Mouse (Mus musculus): ENCODE data around the gene Ctnna2. TPM values are rescaled to one million over a fixed set of nuclear protein-coding genes. Genes with fewer than 3 reads are reported as not detected.

Gene Ctnna2
- polyA plus RNA-seq, 1 experiment from 2014 or later, result 72.4 TPM

DNA sequence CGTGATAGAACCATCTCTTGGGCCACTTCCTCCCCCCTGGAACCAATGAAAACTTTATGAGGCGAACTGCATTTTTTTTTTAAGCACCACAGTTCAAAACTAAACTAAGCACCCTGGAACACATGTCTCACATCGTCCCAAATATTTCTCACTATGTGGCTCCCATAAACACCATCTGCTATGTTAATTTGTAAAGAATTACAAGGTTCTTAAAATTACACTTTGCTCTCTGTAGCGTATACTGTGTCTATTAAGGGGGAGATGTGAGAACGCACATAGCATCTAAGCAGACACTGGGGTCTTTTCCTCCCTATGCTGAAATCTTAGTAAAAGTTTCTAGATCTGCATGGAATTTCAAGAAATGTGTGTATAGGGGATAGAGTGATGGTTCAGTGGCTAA lies 822.5 kb downstream of the Ctnna2 start:
- Histone ChIP-seq H3K27me3 (no peaks in the 10 kb centered on the region), H3K4me3 (replicated peaks) (no peak overlapping the region), H3K4me1 (no peaks in the 10 kb centered on the region), H3K27ac (no peak overlapping the region), H3K9ac (no peak overlapping the region), H3K9me3 (no peaks in the 10 kb centered on the region), H3K36me3 (replicated peaks) (no peaks in the 10 kb centered on the region), H3K4me2 (no peak overlapping the region)
- 83% methylated on average over 5 of the region's 5 CpGs for WGBS
- no peak for ATAC-seq (ENCODE audit: low FRiP score)

DNA sequence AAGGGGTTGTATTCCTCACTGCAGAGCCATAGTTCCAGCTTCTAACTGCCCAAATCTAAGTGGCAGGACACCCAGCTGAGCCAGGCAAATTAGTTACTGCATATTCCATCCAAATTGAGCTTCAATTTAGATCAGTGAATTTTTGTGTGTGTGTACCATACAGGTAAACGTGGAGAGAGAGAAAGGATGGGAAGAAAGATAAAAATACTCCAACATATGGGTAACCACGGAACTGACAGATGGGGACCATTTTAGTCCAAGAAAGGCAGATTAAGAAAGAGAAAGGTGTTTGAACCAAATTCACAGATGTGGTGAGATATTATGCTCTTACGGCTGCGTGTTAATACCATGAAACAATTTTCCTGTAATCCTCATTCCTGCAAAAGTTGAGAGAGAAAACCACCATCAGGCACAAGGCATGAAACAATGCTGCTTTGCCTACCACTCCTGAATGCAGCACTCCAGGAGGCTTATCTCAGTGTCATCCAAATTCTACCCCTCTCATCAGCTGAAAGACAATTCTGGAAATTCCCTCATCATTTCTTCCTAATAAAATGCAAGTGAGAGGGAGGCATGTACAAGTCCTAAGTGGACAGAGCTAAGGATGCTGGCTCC lies 840.1 kb downstream of the Ctnna2 start:
- Histone ChIP-seq H3K36me3 (replicated peaks) (no peaks in the 10 kb centered on the region), H3K4me1 (no peaks in the 10 kb centered on the region), H3K27me3 (no peaks in the 10 kb centered on the region), H3K4me3 (replicated peaks) (no peak overlapping the region), H3K9me3 (no peaks in the 10 kb centered on the region), H3K9ac (no peak overlapping the region), H3K4me2 (no peak overlapping the region), H3K27ac (no peak overlapping the region)
- 88% methylated on average over 4 of the region's 4 CpGs for WGBS
- ATAC-seq (ENCODE audit: low FRiP score), result no peak

DNA sequence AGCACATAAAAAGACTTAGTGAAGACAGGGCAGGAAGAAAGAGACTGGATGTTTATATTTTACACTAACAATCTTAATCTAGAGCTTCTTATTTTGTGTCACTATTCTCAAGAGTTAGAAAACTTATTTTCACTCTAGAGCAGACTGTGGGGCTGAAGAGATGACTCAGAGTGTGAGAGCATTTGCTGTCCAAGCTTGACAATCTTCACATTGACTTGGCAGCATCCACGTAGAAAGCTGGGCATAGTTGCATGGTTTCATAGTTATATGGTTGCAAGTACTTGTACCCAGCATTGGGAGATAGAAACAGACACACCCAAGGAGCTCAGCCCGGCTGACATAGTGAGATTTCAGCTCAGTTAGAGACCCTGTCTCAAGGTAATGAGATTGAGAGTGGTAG lies 858.6 kb downstream of the Ctnna2 start:
- H3K4me1 ChIP-seq, result no peaks in the 10 kb centered on the region; the same call in 1 of the 2 replicates
- no peaks in the 10 kb centered on the region for H3K9me3 ChIP-seq
- H3K27me3 ChIP-seq, result no peaks in the 10 kb centered on the region
- H3K9ac ChIP-seq, result no peak overlapping the region
- whole genome bisulfite sequencing, result 86% methylated on average over 2 of the region's 2 CpGs
- ATAC-seq (ENCODE audit: low FRiP score), result no peak
- no peak overlapping the region for H3K4me3 ChIP-seq (replicated peaks)
- H3K27ac ChIP-seq, result no peak overlapping the region
- no peak overlapping the region for H3K4me2 ChIP-seq
- no peaks in the 10 kb centered on the region for H3K36me3 ChIP-seq (replicated peaks)

DNA sequence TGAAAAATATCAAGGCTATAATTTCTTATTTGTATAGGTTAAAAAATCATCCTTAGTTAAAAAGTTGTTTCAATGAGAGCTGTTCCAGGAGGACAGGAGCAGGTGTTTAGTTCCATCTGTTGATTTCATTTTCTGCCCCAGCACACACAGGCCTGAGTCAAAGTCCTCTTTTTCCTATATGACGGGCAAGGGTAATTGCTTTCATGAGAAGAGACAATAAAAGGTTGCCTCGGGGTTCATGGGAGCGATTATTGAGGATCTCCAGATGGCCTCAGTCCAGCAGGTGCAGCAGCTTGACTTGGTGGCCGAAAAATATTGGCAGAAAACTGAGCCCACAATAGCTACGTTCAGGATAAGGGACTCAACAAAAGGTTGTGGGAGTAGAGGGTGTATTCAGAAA lies 859.0 kb downstream of the Ctnna2 start:
- 53% methylated on average over 5 of the region's 5 CpGs for WGBS
- H3K4me2 ChIP-seq, result no peak overlapping the region
- no peak overlapping the region for H3K9ac ChIP-seq
- H3K27ac ChIP-seq, result no peak overlapping the region
- no peak overlapping the region for H3K4me3 ChIP-seq (replicated peaks)
- ATAC-seq (ENCODE audit: low FRiP score), result peak; percentile 20; the same call in 1 of the 2 replicates
- H3K9me3 ChIP-seq, result no peaks in the 10 kb centered on the region
- no peaks in the 10 kb centered on the region; the same call in 1 of the 2 replicates for H3K4me1 ChIP-seq
- no peaks in the 10 kb centered on the region for H3K36me3 ChIP-seq (replicated peaks)
- H3K27me3 ChIP-seq, result no peaks in the 10 kb centered on the region

DNA sequence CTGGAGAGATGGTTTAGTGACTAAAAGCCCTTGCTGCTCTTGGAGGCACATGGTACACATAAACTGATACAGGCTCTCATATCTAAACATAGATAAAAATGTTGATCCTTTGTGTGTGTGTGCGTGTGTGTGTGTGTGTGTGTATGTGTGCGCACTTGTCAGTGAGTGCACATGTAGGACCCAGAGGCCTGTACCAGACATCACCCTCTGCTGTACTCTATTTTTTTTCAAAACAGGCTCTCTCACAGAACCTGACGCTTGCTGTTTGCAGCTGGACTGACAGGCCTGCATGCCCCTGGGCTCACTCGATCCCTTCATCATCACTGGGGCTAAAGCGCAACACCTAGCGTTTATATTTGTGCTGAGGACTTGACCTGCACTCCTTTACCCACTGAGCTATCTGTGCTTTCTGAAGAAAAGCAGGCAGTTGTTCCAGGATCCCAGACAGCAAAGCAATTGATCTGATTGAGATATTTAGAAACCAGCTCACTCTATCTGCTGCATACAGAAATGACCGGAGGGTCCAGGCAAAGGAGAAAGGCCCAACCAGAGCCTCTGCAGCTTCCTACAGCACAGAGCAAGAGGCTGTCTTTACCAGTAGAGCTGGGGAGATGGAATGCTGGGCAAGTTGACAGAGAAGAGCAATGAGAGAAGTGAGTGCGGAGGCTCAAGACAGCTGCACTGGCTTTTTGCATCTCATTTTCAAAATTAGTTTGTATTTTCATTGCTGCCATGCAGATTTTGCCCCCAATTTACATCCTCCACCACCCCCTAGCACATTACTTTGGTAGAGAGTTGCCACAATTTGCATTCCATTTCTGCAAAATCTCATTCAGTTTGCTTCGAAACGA lies 870.2 kb downstream of the Ctnna2 start:
- ATAC-seq (ENCODE audit: low FRiP score), result no peak
- Histone ChIP-seq H3K4me1 (peaks cover 8% of the 10 kb centered on the region; the same call in 1 of the 2 replicates), H3K36me3 (replicated peaks) (no peaks in the 10 kb centered on the region), H3K4me2 (no peak overlapping the region), H3K27me3 (no peaks in the 10 kb centered on the region), H3K27ac (no peak overlapping the region), H3K9me3 (no peaks in the 10 kb centered on the region), H3K9ac (no peak overlapping the region), H3K4me3 (replicated peaks) (no peak overlapping the region)
- WGBS, result 78% methylated on average over 10 of the region's 10 CpGs

DNA sequence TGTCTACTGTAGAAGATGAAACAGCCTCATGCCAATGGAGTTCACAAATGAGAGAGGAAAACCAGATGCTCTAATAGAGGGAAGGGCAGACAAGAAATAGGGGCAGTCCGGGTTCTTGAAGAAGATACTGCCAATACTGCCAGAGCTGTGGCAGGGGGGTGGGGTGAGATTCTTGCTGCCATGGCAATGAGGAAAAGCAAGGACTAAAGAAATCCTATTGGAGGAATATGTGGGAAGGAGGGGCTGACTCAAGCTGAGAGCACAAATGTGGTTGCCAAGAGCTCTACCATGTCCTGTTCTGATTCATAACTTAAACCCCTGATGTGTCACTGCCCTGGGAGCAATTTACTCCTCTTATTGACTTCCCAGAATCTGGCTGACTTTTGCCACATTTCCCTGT lies 878.5 kb downstream of the Ctnna2 start:
- Histone ChIP-seq H3K4me2 (no peak overlapping the region), H3K27me3 (no peaks in the 10 kb centered on the region), H3K27ac (no peak overlapping the region), H3K4me3 (replicated peaks) (no peak overlapping the region), H3K4me1 (peaks cover 4% of the 10 kb centered on the region), H3K36me3 (replicated peaks) (no peaks in the 10 kb centered on the region), H3K9me3 (no peaks in the 10 kb centered on the region), H3K9ac (no peak overlapping the region)
- 26% methylated on average over 1 of the region's 1 CpGs for WGBS
- no peak for ATAC-seq (ENCODE audit: low FRiP score)

DNA sequence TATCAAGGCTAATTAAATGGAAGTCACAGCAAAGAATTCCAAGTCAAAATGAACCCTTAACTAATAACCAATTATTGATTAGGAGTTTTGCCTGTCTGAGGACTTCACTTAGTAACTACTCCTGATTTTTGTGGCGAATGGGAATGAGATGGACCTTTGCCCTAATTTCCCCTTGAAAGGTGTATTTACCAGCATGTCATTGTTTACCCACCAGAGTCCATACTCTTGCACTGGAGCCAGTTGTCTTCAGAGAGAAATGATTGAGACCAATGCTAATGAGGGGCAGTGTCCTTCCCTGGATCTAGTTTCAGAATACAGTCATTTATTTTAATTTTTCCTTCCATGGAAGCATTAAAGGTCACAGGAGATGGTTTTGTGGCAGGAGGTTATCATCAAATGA lies 881.0 kb downstream of the Ctnna2 start:
- Histone ChIP-seq H3K36me3 (replicated peaks) (no peaks in the 10 kb centered on the region), H3K4me1 (peaks cover 4% of the 10 kb centered on the region), H3K4me3 (replicated peaks) (no peak overlapping the region), H3K9me3 (no peaks in the 10 kb centered on the region), H3K27ac (no peak overlapping the region), H3K27me3 (no peaks in the 10 kb centered on the region), H3K9ac (no peak overlapping the region), H3K4me2 (no peak overlapping the region)
- no peak for ATAC-seq (ENCODE audit: low FRiP score)
- WGBS, result 95% methylated on average over 1 of the region's 1 CpGs

DNA sequence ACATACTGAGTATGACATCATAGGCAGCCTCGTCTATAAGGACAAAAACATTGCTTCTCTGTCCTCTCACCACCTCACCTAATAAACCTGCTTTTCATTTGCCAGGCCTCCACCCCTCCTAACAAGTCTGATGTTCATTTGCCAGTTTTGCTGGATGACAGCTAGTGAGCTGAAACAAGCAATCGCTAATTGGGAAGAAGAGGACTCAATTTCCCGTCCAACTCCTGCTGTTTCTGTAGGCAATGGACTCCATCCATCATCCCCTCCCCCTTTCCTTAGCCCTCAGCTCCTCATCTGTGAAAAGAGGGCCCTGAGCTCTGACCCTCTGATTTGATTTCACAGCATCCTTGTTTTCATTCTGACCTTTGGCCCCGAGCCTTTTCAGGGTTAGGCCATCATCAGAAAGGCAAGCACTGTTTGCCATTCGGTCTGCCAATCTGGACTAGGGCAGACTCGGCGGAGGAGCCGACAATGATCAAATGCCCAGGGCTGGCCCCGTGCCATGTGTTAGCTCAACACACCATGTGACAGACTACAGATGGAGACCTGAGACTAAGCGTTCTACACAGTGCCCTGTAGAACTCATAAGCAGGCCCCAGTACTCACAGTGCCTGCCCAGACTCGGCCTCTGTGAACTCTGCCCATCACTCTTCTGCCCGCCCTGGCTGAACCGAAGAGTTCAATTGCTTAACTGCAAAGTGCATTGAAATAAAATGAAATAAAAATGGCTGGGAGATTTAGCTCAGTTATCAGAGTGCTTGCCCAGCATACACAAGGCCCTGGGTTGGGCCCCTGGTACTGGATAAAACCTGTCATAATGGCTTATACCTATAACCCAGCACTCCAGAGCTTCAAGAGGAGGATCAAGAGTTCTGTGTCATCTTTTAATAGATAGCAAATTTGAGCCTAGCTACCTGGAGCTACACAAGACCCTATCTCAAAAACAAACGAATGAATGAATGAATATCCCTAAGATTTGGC lies 903.8 kb downstream of the Ctnna2 start:
- Histone ChIP-seq H3K4me2 (no peak overlapping the region), H3K9ac (no peak overlapping the region), H3K4me3 (replicated peaks) (no peak overlapping the region), H3K27me3 (no peaks in the 10 kb centered on the region), H3K4me1 (peaks cover 13% of the 10 kb centered on the region), H3K9me3 (no peaks in the 10 kb centered on the region), H3K27ac (no peak overlapping the region), H3K36me3 (replicated peaks) (no peaks in the 10 kb centered on the region)
- WGBS, result 43% methylated on average over 14 of the region's 14 CpGs
- ATAC-seq (ENCODE audit: low FRiP score), result peak; percentile 96

DNA sequence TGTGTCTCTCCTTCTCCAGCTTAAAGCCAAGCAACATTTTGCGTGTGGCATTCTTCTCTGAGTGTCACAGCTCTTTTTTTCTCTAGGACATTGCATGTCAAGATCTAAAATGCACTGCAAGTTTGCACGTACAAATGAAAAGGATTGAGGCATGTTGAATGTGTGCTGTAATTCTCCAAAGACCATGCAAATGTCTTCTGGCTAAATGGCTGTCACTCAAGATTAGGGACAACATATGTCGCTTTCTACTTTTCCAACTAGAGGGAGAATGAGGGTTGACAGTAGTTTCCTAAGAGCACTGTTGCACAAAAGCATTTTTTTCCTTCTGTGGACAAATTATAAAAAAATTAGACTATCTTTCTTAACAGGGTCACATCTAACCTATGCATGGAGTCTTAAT lies 909.9 kb downstream of the Ctnna2 start:
- H3K4me2 ChIP-seq, result no peak overlapping the region
- H3K27ac ChIP-seq, result no peak overlapping the region
- H3K9me3 ChIP-seq, result no peaks in the 10 kb centered on the region
- H3K9ac ChIP-seq, result no peak overlapping the region
- H3K4me1 ChIP-seq, result peaks cover 7% of the 10 kb centered on the region
- no peaks in the 10 kb centered on the region for H3K36me3 ChIP-seq (replicated peaks)
- H3K4me3 ChIP-seq (replicated peaks), result no peak overlapping the region
- 33% methylated on average over 3 of the region's 3 CpGs for WGBS
- peak; percentile 51; the same call in 1 of the 2 replicates for ATAC-seq (ENCODE audit: low FRiP score)
- no peaks in the 10 kb centered on the region for H3K27me3 ChIP-seq

DNA sequence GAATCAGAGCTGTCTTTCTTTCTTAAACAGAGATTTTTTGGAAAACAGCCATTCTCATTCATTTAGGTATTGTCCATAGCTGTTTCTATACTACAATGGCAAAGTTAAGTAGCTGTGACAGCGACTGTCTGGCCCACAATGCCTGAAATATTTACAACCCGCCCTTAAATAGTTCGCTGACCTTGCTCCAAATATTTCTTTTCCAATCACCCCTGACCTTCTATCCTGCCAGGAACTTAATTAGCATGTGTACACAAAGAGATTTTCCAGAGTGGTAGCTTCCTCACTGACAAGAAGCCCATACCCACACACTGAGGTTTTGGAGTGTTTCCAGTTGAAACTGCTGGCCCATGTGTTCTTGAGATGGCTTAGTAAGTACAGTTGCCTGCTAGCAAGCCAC lies 928.8 kb downstream of the Ctnna2 start:
- no peaks in the 10 kb centered on the region for H3K36me3 ChIP-seq (replicated peaks)
- WGBS, result 21% methylated on average over 3 of the region's 3 CpGs
- H3K4me3 ChIP-seq (replicated peaks), result no peak overlapping the region
- no peak overlapping the region for H3K9ac ChIP-seq
- H3K27ac ChIP-seq, result 0 out of 2 replicates have a peak overlapping the region, but pooled peaks have one; percentile 42
- peaks cover 24% of the 10 kb centered on the region for H3K4me1 ChIP-seq
- peak; percentile 74 for ATAC-seq (ENCODE audit: low FRiP score)
- H3K4me2 ChIP-seq, result no peak overlapping the region
- H3K9me3 ChIP-seq, result no peaks in the 10 kb centered on the region
- no peaks in the 10 kb centered on the region for H3K27me3 ChIP-seq

DNA sequence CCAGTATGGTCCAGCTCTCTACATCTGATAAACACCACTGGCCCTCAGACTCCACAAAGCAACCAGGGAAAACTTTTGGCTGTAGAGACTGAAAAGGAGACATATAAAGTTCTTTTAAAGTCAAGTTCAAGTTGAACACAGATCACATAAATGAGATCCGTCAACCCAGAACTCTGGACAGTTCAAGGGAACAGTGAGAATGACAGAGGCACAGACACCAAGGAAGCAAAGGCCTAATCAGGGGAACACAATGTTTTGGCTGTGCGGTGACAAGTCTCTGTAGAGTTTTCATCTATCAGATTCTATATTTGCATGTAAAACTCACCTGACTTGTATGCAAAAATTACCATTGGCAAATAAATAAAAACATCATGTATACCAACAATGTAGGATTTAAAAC lies 929.3 kb downstream of the Ctnna2 start:
- Histone ChIP-seq H3K4me2 (no peak overlapping the region), H3K27ac (0 out of 2 replicates have a peak overlapping the region, but pooled peaks have one; percentile 42), H3K4me3 (replicated peaks) (no peak overlapping the region), H3K9ac (no peak overlapping the region), H3K36me3 (replicated peaks) (no peaks in the 10 kb centered on the region), H3K4me1 (peaks cover 24% of the 10 kb centered on the region), H3K27me3 (no peaks in the 10 kb centered on the region), H3K9me3 (no peaks in the 10 kb centered on the region)
- 49% methylated on average over 2 of the region's 2 CpGs for WGBS
- ATAC-seq (ENCODE audit: low FRiP score), result peak; percentile 27; the same call in 1 of the 2 replicates

DNA sequence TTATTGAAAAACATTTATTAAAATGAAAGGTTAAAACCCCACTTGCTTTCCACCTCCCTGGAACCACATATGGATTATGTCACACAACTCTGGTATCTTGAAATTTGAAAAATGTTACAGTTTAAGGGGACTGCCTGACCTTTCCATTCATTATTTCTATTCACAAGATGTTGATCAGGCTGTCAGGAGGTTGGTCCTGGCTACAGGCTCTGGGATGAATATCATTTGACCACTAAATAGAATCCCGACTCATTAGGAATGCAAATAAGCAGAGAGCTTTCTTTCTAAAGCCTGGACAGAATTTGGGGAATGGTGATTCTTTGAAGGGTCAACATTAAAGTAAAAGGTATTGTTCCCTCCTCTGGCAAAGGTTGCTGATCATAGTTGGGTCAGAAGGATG lies 931.9 kb downstream of the Ctnna2 start:
- H3K27me3 ChIP-seq, result no peaks in the 10 kb centered on the region
- H3K9me3 ChIP-seq, result no peaks in the 10 kb centered on the region
- peaks cover 32% of the 10 kb centered on the region for H3K4me1 ChIP-seq
- H3K4me2 ChIP-seq, result no peak overlapping the region
- H3K4me3 ChIP-seq (replicated peaks), result no peak overlapping the region
- no peak overlapping the region; the same call in 1 of the 2 replicates for H3K27ac ChIP-seq
- no peak for ATAC-seq (ENCODE audit: low FRiP score)
- H3K9ac ChIP-seq, result no peak overlapping the region
- 25% methylated on average over 1 of the region's 1 CpGs for WGBS
- no peaks in the 10 kb centered on the region for H3K36me3 ChIP-seq (replicated peaks)
